Mouse (Mus musculus) spleen, adult 2 months (tissue): Measurements from ENCODE around the gene Wdfy1.

Experiments used
- CTCF ChIP-seq: fragments of 200-500 bp; IDR thresholded peaks from 2 replicates; pipeline ENCODE4 v1.5.1; 2011; ENCODE audit warnings: mild to moderate bottlenecking, inconsistent platforms; ENCODE audit not compliant: insufficient read depth, insufficient read length, insufficient replicate concordance; ENCODE audit errors: extremely low read depth
- POLR2A ChIP-seq: fragments of 200-500 bp; IDR thresholded peaks from 2 replicates; pipeline ENCODE4 v1.6.1; 2011; ENCODE audit warnings: low read depth, low read length, inconsistent platforms

DNA sequence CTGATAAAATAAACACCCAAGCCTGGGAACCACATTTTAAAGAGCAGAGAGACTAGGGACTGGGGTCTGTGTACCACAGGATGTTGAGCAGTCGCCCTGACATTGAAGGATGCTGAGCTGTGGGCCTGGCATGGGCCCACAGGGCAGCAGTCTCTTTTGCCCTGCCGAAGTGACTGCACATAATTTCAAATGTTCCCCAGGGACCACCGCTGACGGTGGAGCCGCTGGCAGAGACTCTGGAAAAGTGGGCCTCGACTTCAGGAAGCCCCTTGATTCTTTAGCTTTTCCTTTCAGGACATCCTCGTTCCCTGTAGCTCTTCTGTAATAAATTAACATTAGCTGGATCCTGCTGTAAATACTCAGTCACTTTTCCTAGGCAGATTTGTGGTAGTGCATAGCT lies 18.8 kb downstream of the Wdfy1 start:
- TF ChIP-seq CTCF (no peak), POLR2A (no peak)
